Mouse (Mus musculus): ENCODE results near the gene Iqch. TPM values are rescaled to one million over a fixed set of nuclear protein-coding genes. Genes with fewer than 3 reads are reported as not detected.

Gene Iqch
- polyA plus RNA-seq, 1 experiment from 2014 or later = not detected

DNA sequence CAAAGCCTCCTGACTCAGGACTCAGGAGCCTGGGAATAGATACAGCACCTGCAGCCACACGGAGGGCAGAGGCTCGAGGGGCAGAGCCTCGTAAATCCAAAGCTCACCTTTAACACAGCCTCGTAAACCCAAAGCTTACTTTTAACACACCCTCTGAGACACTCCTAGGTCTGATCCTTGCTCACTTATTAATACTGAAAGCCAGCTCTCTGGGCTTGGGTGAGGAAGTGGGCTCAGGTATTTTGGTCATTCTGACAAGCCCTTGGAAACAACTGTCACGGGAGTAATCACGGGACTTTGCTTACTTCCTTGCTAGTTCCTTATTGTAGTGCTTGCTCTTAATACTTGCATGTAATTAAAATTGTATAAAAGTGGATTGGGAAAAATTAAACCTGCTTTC is 13.1 kb downstream of the Iqch start:
- H3K4me2 ChIP-seq = no peak overlapping the region
- no peak overlapping the region for H3K4me3 ChIP-seq (replicated peaks)
- H3K9ac ChIP-seq = no peak overlapping the region
- H3K36me3 ChIP-seq = no peaks in the 10 kb centered on the region
- 0 out of 2 replicates have a peak, but pooled peaks cover 4% of the 10 kb centered on the region for H3K4me1 ChIP-seq (replicated peaks)
- H3K27ac ChIP-seq = no peak overlapping the region
- 58% methylated on average over 6 of the region's 6 CpGs for WGBS (ENCODE audit: insufficient replicate concordance)
- H3K9me3 ChIP-seq (replicated peaks) = no peaks in the 10 kb centered on the region
- DNase-seq = no peak
- no peaks in the 10 kb centered on the region for H3K27me3 ChIP-seq
- no peak for ATAC-seq (ENCODE audit: low read depth)

DNA sequence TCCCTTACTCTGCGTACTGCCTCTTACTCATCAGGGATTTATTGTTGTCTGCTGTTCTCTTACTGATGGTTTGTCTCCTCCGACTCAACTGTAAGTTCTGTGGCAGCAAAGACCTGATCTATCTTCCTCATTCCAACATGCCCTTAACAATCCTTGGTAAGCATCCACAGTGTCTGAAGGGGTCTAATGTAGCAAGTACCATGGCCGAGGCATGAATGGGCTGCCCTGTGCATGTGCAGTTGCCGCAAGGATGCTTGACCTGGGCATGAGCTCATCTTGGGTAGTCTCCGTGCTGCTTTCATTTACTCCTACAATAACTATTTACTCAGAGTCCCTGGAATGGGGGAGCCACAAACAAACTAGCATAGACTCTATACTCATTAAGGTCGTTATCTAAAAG is 17.0 kb downstream of the Iqch start:
- H3K4me2 ChIP-seq = no peak overlapping the region
- H3K27ac ChIP-seq = no peak overlapping the region
- no peak overlapping the region for H3K9ac ChIP-seq
- no peak for ATAC-seq (ENCODE audit: low read depth)
- DNase-seq = no peak
- WGBS (ENCODE audit: insufficient replicate concordance) = 75% methylated on average over 6 of the region's 6 CpGs
- peaks cover 8% of the 10 kb centered on the region for H3K4me1 ChIP-seq (replicated peaks)
- no peaks in the 10 kb centered on the region for H3K27me3 ChIP-seq
- no peaks in the 10 kb centered on the region for H3K9me3 ChIP-seq (replicated peaks)
- no peaks in the 10 kb centered on the region for H3K36me3 ChIP-seq
- no peak overlapping the region for H3K4me3 ChIP-seq (replicated peaks)

DNA sequence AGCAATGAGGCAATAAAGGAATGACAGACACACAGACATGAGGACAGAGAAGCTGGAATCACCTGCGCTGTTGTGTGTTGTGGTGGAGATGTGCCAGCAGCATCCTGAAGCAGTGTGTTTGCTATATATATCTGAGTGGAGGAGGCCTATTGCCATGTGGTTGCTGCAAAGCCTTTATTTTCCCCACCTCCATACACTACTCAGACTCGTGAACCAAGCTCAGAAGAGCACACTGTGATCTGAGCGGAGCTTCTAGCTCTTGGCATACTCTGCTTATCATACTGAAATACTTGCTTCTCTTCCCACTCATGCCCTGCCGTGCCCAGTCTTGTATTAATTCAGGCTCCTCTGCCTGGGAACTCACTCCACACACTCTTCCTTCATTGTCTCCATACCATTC is 20.5 kb downstream of the Iqch start:
- Histone ChIP-seq H3K36me3 (no peaks in the 10 kb centered on the region), H3K9me3 (replicated peaks) (no peaks in the 10 kb centered on the region), H3K4me3 (replicated peaks) (no peak overlapping the region), H3K4me2 (no peak overlapping the region), H3K9ac (no peak overlapping the region), H3K27ac (no peak overlapping the region), H3K4me1 (replicated peaks) (peaks cover 8% of the 10 kb centered on the region), H3K27me3 (no peaks in the 10 kb centered on the region)
- DNase-seq (no peak), ATAC-seq (ENCODE audit: low read depth) (no peak)
- 67% methylated on average over 4 of the region's 4 CpGs for WGBS (ENCODE audit: insufficient replicate concordance)

DNA sequence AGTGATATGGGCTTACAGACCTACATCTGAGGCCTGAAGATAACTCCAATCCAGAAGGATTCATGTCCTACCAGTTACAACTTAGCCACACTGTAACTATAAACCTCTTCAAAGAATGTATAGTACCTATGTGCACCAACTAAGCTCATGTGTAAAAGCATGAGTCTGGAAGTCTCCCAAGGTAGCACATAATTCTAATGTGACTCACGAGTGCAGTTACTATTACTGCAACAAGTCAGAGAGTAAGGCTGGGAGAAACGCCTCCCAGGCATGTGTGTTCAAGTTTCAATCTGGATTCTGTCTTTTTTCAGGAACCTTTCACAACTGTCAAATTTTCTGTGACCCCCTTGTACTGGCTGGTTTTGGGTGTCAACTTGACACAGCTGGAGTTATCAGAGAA is 22.2 kb downstream of the Iqch start:
- H3K27ac ChIP-seq = no peak overlapping the region
- no peak overlapping the region for H3K4me2 ChIP-seq
- no peak overlapping the region for H3K9ac ChIP-seq
- no peaks in the 10 kb centered on the region for H3K9me3 ChIP-seq (replicated peaks)
- peaks cover 8% of the 10 kb centered on the region for H3K4me1 ChIP-seq (replicated peaks)
- ATAC-seq (ENCODE audit: low read depth) (no peak), DNase-seq (no peak)
- no peaks in the 10 kb centered on the region for H3K27me3 ChIP-seq
- no peaks in the 10 kb centered on the region for H3K36me3 ChIP-seq
- H3K4me3 ChIP-seq (replicated peaks) = no peak overlapping the region
- WGBS (ENCODE audit: insufficient replicate concordance) = 55% methylated on average over 2 of the region's 2 CpGs

DNA sequence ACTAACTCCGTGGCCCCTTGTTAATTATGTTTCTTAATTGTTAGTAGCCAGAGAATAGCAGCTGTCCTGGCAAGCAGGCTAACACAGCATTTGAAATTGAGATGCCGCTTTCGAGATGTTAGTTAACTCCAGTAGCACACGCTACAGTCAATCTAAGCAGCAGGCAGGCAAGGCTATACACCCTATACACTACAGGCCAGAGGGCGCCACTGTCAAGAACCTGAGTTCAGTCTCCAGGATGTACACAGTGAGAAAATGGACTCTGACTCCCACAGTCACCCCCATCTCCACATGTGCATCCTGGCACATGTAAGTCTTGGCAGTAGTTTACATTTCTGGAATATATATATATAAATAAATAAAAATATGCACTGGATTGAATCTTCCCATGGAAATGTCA is 22.6 kb downstream of the Iqch start:
- Histone ChIP-seq H3K27me3 (no peaks in the 10 kb centered on the region), H3K4me1 (replicated peaks) (peaks cover 7% of the 10 kb centered on the region), H3K36me3 (no peaks in the 10 kb centered on the region), H3K4me3 (replicated peaks) (no peak overlapping the region), H3K27ac (no peak overlapping the region), H3K4me2 (no peak overlapping the region), H3K9ac (no peak overlapping the region), H3K9me3 (replicated peaks) (no peaks in the 10 kb centered on the region)
- DNase-seq (no peak), ATAC-seq (ENCODE audit: low read depth) (no peak)
- WGBS (ENCODE audit: insufficient replicate concordance) = 64% methylated on average over 5 of the region's 5 CpGs

DNA sequence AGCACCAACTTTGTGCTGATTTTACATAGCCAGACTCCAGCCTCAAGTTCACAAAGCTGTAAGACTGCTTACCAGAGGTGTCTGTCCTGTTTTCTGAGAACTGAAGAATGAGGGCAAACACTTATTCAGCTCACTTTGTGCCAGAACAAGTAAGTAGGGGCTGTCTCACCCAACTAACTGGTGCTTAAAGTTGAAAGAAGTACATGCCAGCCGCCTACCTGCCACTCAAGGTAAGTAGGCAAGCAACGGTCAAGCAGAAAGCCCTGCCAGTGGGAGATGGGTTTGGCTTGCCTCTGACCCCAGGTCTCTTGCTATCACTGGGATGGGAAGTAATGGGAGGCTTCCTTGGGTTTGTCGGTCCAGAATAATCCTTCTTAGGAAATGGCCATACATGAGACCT is 24.8 kb downstream of the Iqch start:
- 75% methylated on average over 3 of the region's 3 CpGs for WGBS (ENCODE audit: insufficient replicate concordance)
- DNase-seq (no peak), ATAC-seq (ENCODE audit: low read depth) (no peak)
- Histone ChIP-seq H3K4me1 (replicated peaks) (peaks cover 5% of the 10 kb centered on the region), H3K4me3 (replicated peaks) (no peak overlapping the region), H3K27ac (no peak overlapping the region), H3K9me3 (replicated peaks) (no peaks in the 10 kb centered on the region), H3K27me3 (no peaks in the 10 kb centered on the region), H3K4me2 (no peak overlapping the region), H3K36me3 (no peaks in the 10 kb centered on the region), H3K9ac (no peak overlapping the region)

DNA sequence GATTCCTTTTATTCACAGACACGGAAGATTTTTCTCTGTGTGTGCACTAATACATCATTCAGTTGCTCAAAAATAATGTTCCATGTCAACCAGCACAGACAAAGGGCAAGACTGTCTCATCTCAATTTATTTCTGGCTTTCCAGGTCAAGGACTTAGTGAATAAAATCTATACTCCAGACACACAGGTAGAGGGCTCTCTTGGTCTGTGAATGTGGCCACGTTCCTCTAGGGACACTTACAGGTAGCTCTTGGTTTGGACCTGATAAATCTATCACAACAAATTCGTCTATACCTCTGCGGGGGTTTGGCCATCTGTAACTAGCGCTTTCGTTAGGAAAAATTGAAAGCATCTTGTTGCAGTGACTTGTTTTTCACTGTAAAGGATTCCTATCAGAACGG is 29.4 kb downstream of the Iqch start:
- H3K27ac ChIP-seq = no peak overlapping the region
- no peak overlapping the region for H3K4me2 ChIP-seq
- no peaks in the 10 kb centered on the region for H3K27me3 ChIP-seq
- DNase-seq = no peak
- peaks cover 3% of the 10 kb centered on the region; the same call in 1 of the 2 replicates for H3K4me1 ChIP-seq (replicated peaks)
- no peak overlapping the region for H3K4me3 ChIP-seq (replicated peaks)
- WGBS (ENCODE audit: insufficient replicate concordance) = 65% methylated on average over 7 of the region's 7 CpGs
- no peak overlapping the region for H3K9ac ChIP-seq
- H3K36me3 ChIP-seq = no peaks in the 10 kb centered on the region
- ATAC-seq (ENCODE audit: low read depth) = no peak
- H3K9me3 ChIP-seq (replicated peaks) = no peaks in the 10 kb centered on the region

DNA sequence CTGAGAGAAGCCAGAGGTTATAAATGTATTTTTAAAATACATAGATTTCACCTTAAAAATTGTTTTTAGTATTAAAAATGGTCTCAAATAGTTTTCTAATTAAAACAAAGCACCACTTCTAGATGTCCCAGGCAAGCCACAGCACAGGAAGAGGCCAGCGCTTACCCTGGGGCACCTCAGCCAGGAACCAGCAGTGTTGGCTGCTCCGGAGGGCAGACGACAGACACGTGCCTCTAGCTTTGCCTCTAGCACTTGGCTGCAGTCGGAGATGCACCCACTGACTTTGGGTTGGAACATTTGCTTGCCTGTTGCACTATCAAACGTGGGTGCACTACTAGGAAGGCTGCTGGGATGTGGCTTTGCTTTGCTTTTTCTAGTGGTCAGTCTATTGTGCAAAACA is 30.4 kb downstream of the Iqch start:
- Histone ChIP-seq H3K4me3 (replicated peaks) (no peak overlapping the region), H3K4me2 (no peak overlapping the region), H3K36me3 (no peaks in the 10 kb centered on the region), H3K9ac (no peak overlapping the region), H3K9me3 (replicated peaks) (no peaks in the 10 kb centered on the region), H3K27me3 (no peaks in the 10 kb centered on the region), H3K4me1 (replicated peaks) (peaks cover 3% of the 10 kb centered on the region; the same call in 1 of the 2 replicates), H3K27ac (no peak overlapping the region)
- no peak for ATAC-seq (ENCODE audit: low read depth)
- DNase-seq = no peak
- WGBS (ENCODE audit: insufficient replicate concordance) = 11% methylated on average over 6 of the region's 6 CpGs

DNA sequence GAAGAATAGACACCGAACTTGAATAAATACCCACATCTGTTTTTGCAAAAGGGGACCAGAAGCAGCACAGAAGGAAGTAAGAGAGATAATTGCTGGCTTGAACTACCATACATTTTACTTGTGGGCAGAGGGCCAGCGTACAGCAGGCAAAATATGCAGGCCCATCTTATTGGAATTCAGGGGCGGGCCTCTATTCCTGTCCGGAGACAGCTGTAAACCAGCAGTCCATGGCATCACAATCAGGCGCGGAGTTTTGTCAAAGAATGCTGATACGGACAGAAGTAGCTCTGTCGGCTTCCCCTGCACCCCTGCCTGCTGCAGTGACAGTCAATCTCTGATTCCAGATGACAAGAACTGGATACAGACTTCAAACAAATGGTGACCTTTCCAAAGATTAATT is 33.5 kb downstream of the Iqch start:
- Histone ChIP-seq H3K4me2 (no peak overlapping the region), H3K27ac (no peak overlapping the region), H3K4me3 (replicated peaks) (no peak overlapping the region), H3K27me3 (no peaks in the 10 kb centered on the region), H3K36me3 (no peaks in the 10 kb centered on the region), H3K9me3 (replicated peaks) (no peaks in the 10 kb centered on the region), H3K4me1 (replicated peaks) (peaks cover 3% of the 10 kb centered on the region; the same call in 1 of the 2 replicates), H3K9ac (no peak overlapping the region)
- ATAC-seq (ENCODE audit: low read depth) (no peak), DNase-seq (no peak)
- WGBS (ENCODE audit: insufficient replicate concordance) = 43% methylated on average over 8 of the region's 8 CpGs

DNA sequence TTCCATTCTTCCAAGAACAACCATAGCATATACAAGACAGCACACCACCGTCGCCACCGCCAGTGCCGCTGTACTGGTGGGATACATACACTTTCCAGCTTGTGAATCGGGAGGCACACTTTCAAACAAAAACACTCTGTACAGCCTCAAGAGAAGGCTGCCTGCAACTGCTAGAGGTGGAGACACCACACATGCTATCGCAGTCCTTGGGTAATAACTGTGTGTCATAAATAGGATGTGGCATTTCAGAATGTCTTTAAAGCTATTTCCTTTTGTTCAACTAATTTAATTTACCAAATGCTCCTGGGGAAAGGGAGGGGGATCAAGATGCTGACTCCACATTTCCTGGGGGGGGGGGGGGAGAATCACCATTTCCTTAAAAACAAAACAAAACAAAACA is 34.0 kb downstream of the Iqch start:
- no peaks in the 10 kb centered on the region for H3K27me3 ChIP-seq
- ATAC-seq (ENCODE audit: low read depth) = no peak

DNA sequence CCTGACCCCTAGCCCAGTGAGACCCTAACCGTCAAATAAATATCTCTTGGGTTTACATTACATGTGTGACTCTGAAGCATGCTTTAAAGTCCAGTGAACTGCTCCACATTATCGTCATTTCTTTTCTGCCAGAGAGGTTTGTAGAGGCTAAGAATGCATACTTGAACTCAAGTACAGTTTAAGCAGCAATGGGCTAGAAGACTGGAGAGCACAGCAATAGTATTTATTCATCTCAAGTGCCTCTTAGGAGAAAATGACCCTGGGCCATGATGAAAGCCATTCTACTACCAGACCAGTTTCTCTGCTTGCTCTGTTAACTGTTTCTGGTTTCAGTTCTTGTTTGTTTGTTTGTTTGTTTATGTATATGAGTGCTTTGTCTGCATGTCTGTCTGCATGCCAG is 38.9 kb downstream of the Iqch start:
- no peak overlapping the region for H3K9ac ChIP-seq
- H3K4me3 ChIP-seq (replicated peaks) = no peak overlapping the region
- no peaks in the 10 kb centered on the region for H3K27me3 ChIP-seq
- no peaks in the 10 kb centered on the region for H3K9me3 ChIP-seq (replicated peaks)
- no peaks in the 10 kb centered on the region for H3K36me3 ChIP-seq
- no peak overlapping the region for H3K27ac ChIP-seq
- no peaks in the 10 kb centered on the region for H3K4me1 ChIP-seq (replicated peaks)
- no peak for ATAC-seq (ENCODE audit: low read depth)
- 79% methylated on average over 2 of the region's 2 CpGs for WGBS (ENCODE audit: insufficient replicate concordance)
- no peak for DNase-seq
- H3K4me2 ChIP-seq = no peak overlapping the region

More for the DNA sequence above, 34.0 kb downstream of the Iqch start:
- H3K4me3 ChIP-seq (replicated peaks) = no peak overlapping the region
- H3K9ac ChIP-seq = no peak overlapping the region
- 75% methylated on average over 6 of the region's 6 CpGs for whole genome bisulfite sequencing (ENCODE audit: insufficient replicate concordance)
- H3K4me1 ChIP-seq (replicated peaks) = peaks cover 3% of the 10 kb centered on the region; the same call in 1 of the 2 replicates
- H3K9me3 ChIP-seq (replicated peaks) = no peaks in the 10 kb centered on the region
- no peak for DNase-seq
- no peak overlapping the region for H3K4me2 ChIP-seq
- H3K27ac ChIP-seq = no peak overlapping the region
- no peaks in the 10 kb centered on the region for H3K36me3 ChIP-seq

DNA sequence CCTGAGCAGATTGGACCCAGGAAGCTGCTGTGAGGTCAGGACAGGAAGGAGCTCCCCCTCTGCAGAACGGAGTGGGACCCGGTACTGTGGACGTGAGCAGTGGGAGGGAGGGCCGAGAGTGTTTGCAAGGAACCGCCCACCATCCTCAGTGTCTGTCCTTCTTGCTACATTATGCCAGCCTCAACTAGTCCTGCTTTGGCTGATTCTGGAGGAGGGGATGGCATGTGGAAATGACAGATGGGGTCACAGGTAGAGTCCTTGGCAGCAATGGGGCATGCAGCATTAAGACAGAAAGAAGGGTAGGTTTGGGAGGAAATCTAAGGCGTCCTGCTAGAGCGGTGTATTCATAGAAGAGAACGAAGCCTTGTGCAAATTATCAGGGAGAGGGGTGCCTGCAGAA is 40.4 kb downstream of the Iqch start:
- ATAC-seq (ENCODE audit: low read depth) (no peak), DNase-seq (no peak)
- Histone ChIP-seq H3K4me3 (replicated peaks) (no peak overlapping the region), H3K4me2 (no peak overlapping the region), H3K36me3 (no peaks in the 10 kb centered on the region), H3K4me1 (replicated peaks) (no peaks in the 10 kb centered on the region), H3K9ac (no peak overlapping the region), H3K27me3 (no peaks in the 10 kb centered on the region), H3K9me3 (replicated peaks) (no peaks in the 10 kb centered on the region), H3K27ac (no peak overlapping the region)
- 49% methylated on average over 8 of the region's 8 CpGs for WGBS (ENCODE audit: insufficient replicate concordance)

Data from liver, embryonic 13.5 days (tissue).